Mouse (Mus musculus) MEL (cell line): ENCODE results near the gene Hoxa5. TPM values are rescaled to one million over a fixed set of nuclear protein-coding genes. Genes with fewer than 3 reads are reported as not detected.

ENCODE experiments used
- DNase-seq: peaks from one replicate; pipeline ENCODE4 v3.0.0; 2011; ENCODE audit warnings: low read depth, low spot score
- H3K27ac ChIP-seq: 2 replicates; pipeline ENCODE4 v1.5.1; 2012; ENCODE audit warnings: low read depth, mild to moderate bottlenecking, control low read depth, low read length, moderate library complexity; ENCODE audit not compliant: control insufficient read depth
- H3K27me3 ChIP-seq, 2 experiments: fragments of 150-350 bp in 1 of 2; sonication (generic) in 1 of 2; 2 replicates each; pipeline ENCODE4 v1.6.1; 2012; ENCODE audit warnings: low read length in 2 of 2, mild to moderate bottlenecking in 2 of 2, improper control_type of control experiment in 1 of 2, moderate library complexity in 1 of 2; ENCODE audit not compliant: insufficient read depth in 2 of 2, control insufficient read depth in 1 of 2
- H3K36me3 ChIP-seq, 2 experiments: 2 replicates each; pipeline ENCODE4 v1.6.1; 2012 to 2014; ENCODE audit warnings: low read length in 2 of 2, improper control_type of control experiment in 1 of 2, inconsistent platforms in 1 of 2, mild to moderate bottlenecking in 1 of 2; ENCODE audit not compliant: insufficient read depth in 2 of 2, control insufficient read depth in 1 of 2
- H3K4me1 ChIP-seq, 2 experiments: fragments of 150-350 bp in 1 of 2; sonication (generic) in 1 of 2; 2 replicates each; pipeline ENCODE4 v1.6.1; 2012; ENCODE audit warnings: low read length in 2 of 2, improper control_type of control experiment in 1 of 2, mild to moderate bottlenecking in 1 of 2; ENCODE audit not compliant: insufficient read depth in 2 of 2, control insufficient read depth in 1 of 2
- H3K4me3 ChIP-seq, 2 experiments: fragments of 150-350 bp in 1 of 2; sonication (generic) in 1 of 2; 2 replicates each; pipeline ENCODE4 v1.5.1; 2012; ENCODE audit warnings: low read depth in 2 of 2, low read length in 2 of 2, mild to moderate bottlenecking in 2 of 2, moderate library complexity in 2 of 2, control low read depth in 1 of 2, improper control_type of control experiment in 1 of 2; ENCODE audit not compliant: control insufficient read depth in 1 of 2, insufficient read depth in 1 of 2
- H3K79me2 ChIP-seq: 2 replicates; pipeline ENCODE4 v1.6.1; 2012; ENCODE audit warnings: mild to moderate bottlenecking, low read length, moderate library complexity; ENCODE audit not compliant: control insufficient read depth, poor library complexity, insufficient read depth
- H3K9ac ChIP-seq: 2 replicates; pipeline ENCODE4 v1.6.1; 2012; ENCODE audit warnings: low read depth, mild to moderate bottlenecking, control low read depth, low read length, moderate library complexity; ENCODE audit not compliant: control insufficient read depth, poor library complexity, severe bottlenecking
- H3K9me3 ChIP-seq: fragments of 150-350 bp; sonication (generic); replicated peaks from 2 replicates; pipeline ENCODE4 v1.6.1; 2012; ENCODE audit warnings: mild to moderate bottlenecking, low read length, improper control_type of control experiment, moderate library complexity; ENCODE audit not compliant: insufficient read depth
- E2F4 ChIP-seq: IDR thresholded peaks from 2 replicates; pipeline ENCODE4 v1.6.1; 2011; ENCODE audit warnings: low read depth, low read length, improper control_type of control experiment, borderline replicate concordance
- ELF1 ChIP-seq: IDR thresholded peaks from 2 replicates; pipeline ENCODE4 v1.6.1; 2014; ENCODE audit warnings: low read depth, mild to moderate bottlenecking, inconsistent platforms, low read length, improper control_type of control experiment, moderate library complexity
- EP300 ChIP-seq, 2 experiments: IDR thresholded peaks; 2 replicates each; pipeline ENCODE4 v1.6.1; 2011; ENCODE audit warnings: improper control_type of control experiment in 2 of 2, low read length in 2 of 2, low read depth in 1 of 2, mild to moderate bottlenecking in 1 of 2
- HCFC1 ChIP-seq: IDR thresholded peaks from 2 replicates; pipeline ENCODE4 v1.6.1; 2012; ENCODE audit warnings: low read depth, mild to moderate bottlenecking, inconsistent platforms, low read length, improper control_type of control experiment, moderate library complexity
- KAT2A ChIP-seq: conservative IDR thresholded peaks from 2 replicates; pipeline ENCODE4 v1.6.1; 2012; ENCODE audit warnings: low read depth, low read length, improper control_type of control experiment, inconsistent platforms
- MAFK ChIP-seq: IDR thresholded peaks from 2 replicates; pipeline ENCODE4 v1.6.1; 2011; ENCODE audit warnings: low read depth, mild to moderate bottlenecking, low read length, improper control_type of control experiment, borderline replicate concordance
- MEF2A ChIP-seq: IDR thresholded peaks from 2 replicates; pipeline ENCODE4 v1.6.1; 2014; ENCODE audit warnings: low read depth, mild to moderate bottlenecking, inconsistent platforms, low read length, improper control_type of control experiment; ENCODE audit not compliant: poor library complexity, insufficient replicate concordance, severe bottlenecking; ENCODE audit errors: extremely low read depth
- MXI1 ChIP-seq: IDR thresholded peaks from 2 replicates; pipeline ENCODE4 v1.6.1; 2011; ENCODE audit warnings: mild to moderate bottlenecking, low read depth, low read length, improper control_type of control experiment
- NRF1 ChIP-seq: IDR thresholded peaks from 2 replicates; pipeline ENCODE4 v1.6.1; 2014; ENCODE audit warnings: low read depth, mild to moderate bottlenecking, inconsistent platforms, low read length, improper control_type of control experiment, moderate library complexity; ENCODE audit not compliant: poor library complexity, insufficient read depth, severe bottlenecking
- RCOR1 ChIP-seq: IDR thresholded peaks from 2 replicates; pipeline ENCODE4 v1.6.1; 2012; ENCODE audit warnings: low read depth, mild to moderate bottlenecking, inconsistent platforms, low read length, improper control_type of control experiment
- SIN3A ChIP-seq: IDR thresholded peaks from 2 replicates; pipeline ENCODE4 v1.6.1; 2012; ENCODE audit warnings: low read length, improper control_type of control experiment, inconsistent platforms
- TAL1 ChIP-seq: IDR thresholded peaks from 2 replicates; pipeline ENCODE4 v1.6.1; 2012; ENCODE audit warnings: mild to moderate bottlenecking, inconsistent platforms, low read length, moderate library complexity, mixed read lengths
- TBP ChIP-seq: IDR thresholded peaks from 2 replicates; pipeline ENCODE4 v1.8.0; 2011; ENCODE audit warnings: low read depth, low read length, improper control_type of control experiment
- USF2 ChIP-seq, 2 experiments: IDR thresholded peaks; 2 replicates each; pipeline ENCODE4 v1.6.1; 2011 to 2012; ENCODE audit warnings: improper control_type of control experiment in 2 of 2, low read length in 2 of 2, borderline replicate concordance in 1 of 2, inconsistent platforms in 1 of 2, low read depth in 1 of 2, mild to moderate bottlenecking in 1 of 2; ENCODE audit not compliant: insufficient read depth in 1 of 2
- ZNF384 ChIP-seq: IDR thresholded peaks from 2 replicates; pipeline ENCODE4 v1.6.1; 2012; ENCODE audit warnings: low read depth, mild to moderate bottlenecking, inconsistent platforms, low read length, improper control_type of control experiment
- polyA plus RNA-seq, 2 experiments: library from polyadenylated mRNA; stranded (reverse) in 1 of 2; unstranded in 1 of 2; fragments of >175 nt in 1 of 2; fragments of >200 nt in 1 of 2; gene quantifications; 2 replicates each; pipeline versions ENCODE4 v1.2.1 to v1.2.4; 2012; ENCODE audit warnings: low replicate concordance in 2 of 2, low read depth in 1 of 2; ENCODE audit not compliant: insufficient read length in 2 of 2, insufficient read depth in 1 of 2, missing spikeins in 1 of 2
- total RNA-seq: library from RNA; depleted of rRNA; stranded (reverse); fragments of 300-350 nt; gene quantifications from 2 replicates; pipeline ENCODE4 v1.2.3, GENCODE M21; 2012

Gene Hoxa5
- total and polyA plus RNA-seq, 3 experiments = not detected

GRCm38 (mm10) chr6:52228475-52229465 lies 24.4 kb upstream of the Hoxa5 start:
- no peak overlapping the region for H3K27ac ChIP-seq
- TF ChIP-seq USF2 (IDR thresholded peaks at IDR 0.05; ENCODE audit: borderline replicate concordance in 1 of 2, insufficient read depth in 1 of 2, low read depth in 1 of 2, low read length in 2 of 2) = no peak
- TF ChIP-seq ELF1 = no peak
- no peak for TF ChIP-seq MAFK
- no peak for TF ChIP-seq EP300 (IDR thresholded peaks at IDR 0.05; ENCODE audit: low read depth in 1 of 2, low read length in 2 of 2)
- no peak for DNase-seq
- no peaks in the 10 kb centered on the region for H3K27me3 ChIP-seq
- H3K36me3 ChIP-seq = no peaks in the 10 kb centered on the region
- no peak overlapping the region for H3K9ac ChIP-seq
- H3K79me2 ChIP-seq = no peaks in the 10 kb centered on the region
- no peak overlapping the region for H3K4me3 ChIP-seq
- H3K9me3 ChIP-seq = no peaks in the 10 kb centered on the region
- H3K4me1 ChIP-seq = no peaks in the 10 kb centered on the region

GRCm38 (mm10) chr6:52227470-52228222 lies 23.3 kb upstream of the Hoxa5 start:
- Histone ChIP-seq H3K4me3 (no peak overlapping the region), H3K9ac (no peak overlapping the region), H3K79me2 (no peaks in the 10 kb centered on the region), H3K36me3 (no peaks in the 10 kb centered on the region), H3K9me3 (no peaks in the 10 kb centered on the region), H3K4me1 (no peaks in the 10 kb centered on the region), H3K27me3 (no peaks in the 10 kb centered on the region), H3K27ac (no peak overlapping the region)
- no peak for DNase-seq
- TF ChIP-seq HCFC1 (no peak), SIN3A (no peak), NRF1 (no peak), MAFK (no peak), TAL1 (no peak), MEF2A (no peak), MXI1 (no peak), ZNF384 (no peak), KAT2A (no peak), E2F4 (no peak), TBP (no peak), EP300 (IDR thresholded peaks at IDR 0.05; ENCODE audit: low read depth in 1 of 2, low read length in 2 of 2) (no peak), RCOR1 (no peak)
